Mouse (Mus musculus) cerebellum, adult 2 months (tissue): ENCODE measurements around the gene Bsg. TPM values are rescaled to one million over a fixed set of nuclear protein-coding genes. Genes with fewer than 3 reads are reported as not detected.

Source experiments
- DNase-seq, 2 experiments: peaks; one replicate each; pipeline ENCODE4 v3.0.0; 2021
- H3K27ac ChIP-seq: fragments of 200-500 bp; 2 replicates; pipeline ENCODE4 v1.5.1; 2012; ENCODE audit warnings: low read length, control low read depth, inconsistent platforms; ENCODE audit not compliant: insufficient read depth
- H3K27me3 ChIP-seq: fragments of 200-500 bp; 2 replicates; pipeline ENCODE4 v1.6.1; 2012; ENCODE audit warnings: inconsistent platforms, mild to moderate bottlenecking, low read length, moderate library complexity; ENCODE audit not compliant: control insufficient read depth, insufficient read depth
- H3K4me1 ChIP-seq: fragments of 200-500 bp; 2 replicates; pipeline ENCODE4 v1.6.1; 2011; ENCODE audit warnings: low read length; ENCODE audit not compliant: control insufficient read depth, insufficient read depth
- H3K4me3 ChIP-seq: fragments of 200-500 bp; replicated peaks from 2 replicates; pipeline ENCODE3; 2011; ENCODE audit warnings: mild to moderate bottlenecking, low read depth, low read length, control low read depth; ENCODE audit not compliant: insufficient read depth
- CTCF ChIP-seq: fragments of 200-500 bp; IDR thresholded peaks from 2 replicates; pipeline ENCODE4 v1.5.1; 2011; ENCODE audit warnings: low read depth, mild to moderate bottlenecking, control low read depth, low read length, moderate library complexity, borderline replicate concordance; ENCODE audit not compliant: insufficient read depth
- POLR2A ChIP-seq: fragments of 200-500 bp; IDR thresholded peaks from 2 replicates; pipeline ENCODE4 v1.6.1; 2011; ENCODE audit warnings: low read length, control low read depth, borderline replicate concordance; ENCODE audit not compliant: insufficient read depth
- WGBS: fragments of 180-500 bp; shearing (Covaris S2); methylation state at CpG from one replicate; pipeline ENCODE4 v1.1.7; 2018; 5-methylcytosine and 5-hydroxymethylcytosine counted together
- polyA plus RNA-seq: library from polyadenylated mRNA; depleted of rRNA; stranded (reverse); fragments of >200 nt; gene quantifications from 2 replicates; pipeline ENCODE4 v1.2.3, GENCODE M21; 2012

Gene Bsg
- polyA plus RNA-seq, 1 experiment = 1,261 TPM

GRCm38 (mm10) chr10:79743650-79744365, 39.5 kb downstream of the Bsg start:
- DNase-seq = peak; percentile 73 to 78
- no peak overlapping the region for H3K4me3 ChIP-seq
- TF ChIP-seq CTCF (peak; percentile 17; the same call in 1 of the 2 replicates), POLR2A (no peak)
- 13% methylated on average over 15 of the region's 15 CpGs for WGBS
- no peaks in the 10 kb centered on the region for H3K27me3 ChIP-seq
- peaks cover 28% of the 10 kb centered on the region for H3K4me1 ChIP-seq
- H3K27ac ChIP-seq = peak overlapping the region; percentile 62

- Histone ChIP-seq H3K27ac (no peak overlapping the region), H3K4me1 (peaks cover 28% of the 10 kb centered on the region), H3K4me3 (peak overlapping the region; percentile 42), H3K27me3 (no peaks in the 10 kb centered on the region)
- TF ChIP-seq CTCF (no peak), POLR2A (no peak)
- no peak for DNase-seq
- 85% methylated on average over 3 of the region's 3 CpGs for WGBS
Measured at GRCm38 (mm10) chr10:79745411-79745810, 41.1 kb downstream of the Bsg start.

- peak; percentile 95 to 98 for DNase-seq
- no peaks in the 10 kb centered on the region for H3K27me3 ChIP-seq
- H3K27ac ChIP-seq = no peak within 1 kb of the TSS
- TF ChIP-seq POLR2A (peak; percentile 53; the same call in 1 of the 2 replicates), CTCF (no peak)
- peaks cover 28% of the 10 kb centered on the region for H3K4me1 ChIP-seq
- peak within 1 kb of the TSS; percentile 72 for H3K4me3 ChIP-seq
- WGBS = 3% methylated on average over 38 of the region's 38 CpGs
Measured at GRCm38 (mm10) chr10:79745898-79746773, 41.8 kb downstream of the Bsg start, which contains the start of gene Polrmt. Polrmt (minus strand) TSS chr10:79746581.

GRCm38 (mm10) chr10:79746774-79747151, 42.5 kb downstream of the Bsg start:
- Histone ChIP-seq H3K4me1 (peaks cover 28% of the 10 kb centered on the region), H3K27ac (no peak overlapping the region), H3K4me3 (no peak overlapping the region), H3K27me3 (no peaks in the 10 kb centered on the region)
- no peak for DNase-seq
- TF ChIP-seq CTCF = no peak
- no peak for TF ChIP-seq POLR2A
- 18% methylated on average over 6 of the region's 6 CpGs for WGBS

- TF ChIP-seq CTCF (no peak), POLR2A (no peak)
- WGBS = 79% methylated on average over 6 of the region's 6 CpGs
- DNase-seq = no peak
- no peaks in the 10 kb centered on the region for H3K27me3 ChIP-seq
- no peak overlapping the region for H3K27ac ChIP-seq
- H3K4me3 ChIP-seq = no peak overlapping the region
- H3K4me1 ChIP-seq = peaks cover 19% of the 10 kb centered on the region
Measured at GRCm38 (mm10) chr10:79748496-79748895, 44.2 kb downstream of the Bsg start.

GRCm38 (mm10) chr10:79754856-79755516, 50.7 kb downstream of the Bsg start, which contains the start of gene Fgf22:
Fgf22 (plus strand) TSS chr10:79755076.
- DNase-seq = peak; percentile 81 to 83
- no peaks in the 10 kb centered on the region for H3K27me3 ChIP-seq
- H3K27ac ChIP-seq = no peak within 1 kb of the TSS
- H3K4me3 ChIP-seq = peak within 1 kb of the TSS; percentile 31
- H3K4me1 ChIP-seq = 0 out of 2 replicates have a peak, but pooled peaks cover 4% of the 10 kb centered on the region
- no peak for TF ChIP-seq CTCF
- no peak for TF ChIP-seq POLR2A
- WGBS = 3% methylated on average over 36 of the region's 36 CpGs

- Histone ChIP-seq H3K4me3 (no peak overlapping the region), H3K27me3 (no peaks in the 10 kb centered on the region), H3K27ac (no peak overlapping the region), H3K4me1 (0 out of 2 replicates have a peak, but pooled peaks cover 4% of the 10 kb centered on the region)
- no peak for TF ChIP-seq POLR2A
- no peak for TF ChIP-seq CTCF
- WGBS = 37% methylated on average over 3 of the region's 3 CpGs
- peak in 1 of 2 experiments; percentile 41 for DNase-seq
Measured at GRCm38 (mm10) chr10:79755854-79756253, 51.6 kb downstream of the Bsg start.
